Mouse (Mus musculus): Measurements from ENCODE around the gene Oat. TPM values are rescaled to one million over a fixed set of nuclear protein-coding genes. Genes with fewer than 3 reads are reported as not detected.
A peak's percentile ranks its signal among the peaks of the same experiment; 100 is the strongest.

The Oat gene
- polyA plus RNA-seq, 1 experiment: 94.1 TPM

DNA sequence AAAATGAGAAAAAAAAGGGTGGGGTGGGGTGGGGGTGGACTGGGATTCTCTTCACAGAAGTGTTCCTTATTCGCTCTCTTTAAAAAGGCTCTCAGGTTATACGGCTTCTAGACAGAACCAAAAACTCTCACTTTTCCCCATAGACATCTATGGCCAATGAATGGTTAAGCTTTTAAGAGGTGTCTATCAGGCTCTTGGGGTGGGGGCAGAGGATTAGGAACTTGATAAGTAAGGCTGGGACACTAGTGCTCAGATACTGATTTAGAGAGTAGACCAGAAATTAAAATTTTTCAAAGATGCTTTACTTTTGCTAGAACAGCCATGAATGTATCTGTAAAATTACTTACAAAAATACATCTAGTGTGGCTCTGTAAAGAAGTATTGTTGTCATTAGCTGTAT is 18.1 kb upstream of the Oat start:
- Histone ChIP-seq H3K27ac (ENCODE audit: insufficient read depth, low read length) (no peak overlapping the region), H3K4me1 (ENCODE audit: control insufficient read depth, insufficient read depth, low read length) (no peaks in the 10 kb centered on the region), H3K4me3 (ENCODE audit: insufficient read depth, low read length) (no peak overlapping the region)
- TF ChIP-seq CTCF (IDR thresholded peaks at IDR 0.05; ENCODE audit: extremely low read depth, insufficient read depth, low read length) (no peak), POLR2A (IDR thresholded peaks at IDR 0.05; ENCODE audit: extremely low read depth, insufficient read depth, low read length) (no peak)

GRCm38 (mm10) chr7:132593762-132594161 is 17.6 kb upstream of the Oat start:
- H3K4me1 ChIP-seq (ENCODE audit: control insufficient read depth, insufficient read depth, low read length): no peaks in the 10 kb centered on the region
- H3K4me3 ChIP-seq (ENCODE audit: insufficient read depth, low read length): no peak overlapping the region
- H3K27ac ChIP-seq (ENCODE audit: insufficient read depth, low read length): no peak overlapping the region
- TF ChIP-seq CTCF (IDR thresholded peaks at IDR 0.05; ENCODE audit: extremely low read depth, insufficient read depth, low read length): no peak
- no peak for TF ChIP-seq POLR2A (IDR thresholded peaks at IDR 0.05; ENCODE audit: extremely low read depth, insufficient read depth, low read length)

GRCm38 (mm10) chr7:132589610-132590009 is 13.4 kb upstream of the Oat start:
- no peak for TF ChIP-seq CTCF (IDR thresholded peaks at IDR 0.05; ENCODE audit: extremely low read depth, insufficient read depth, low read length)
- TF ChIP-seq POLR2A (IDR thresholded peaks at IDR 0.05; ENCODE audit: extremely low read depth, insufficient read depth, low read length): no peak
- no peak overlapping the region for H3K27ac ChIP-seq (ENCODE audit: insufficient read depth, low read length)
- no peak overlapping the region for H3K4me3 ChIP-seq (ENCODE audit: insufficient read depth, low read length)
- no peaks in the 10 kb centered on the region for H3K4me1 ChIP-seq (ENCODE audit: control insufficient read depth, insufficient read depth, low read length)

- Histone ChIP-seq H3K4me3 (ENCODE audit: insufficient read depth, low read length) (no peak overlapping the region), H3K4me1 (ENCODE audit: control insufficient read depth, insufficient read depth, low read length) (no peaks in the 10 kb centered on the region), H3K27ac (ENCODE audit: insufficient read depth, low read length) (no peak overlapping the region)
- TF ChIP-seq CTCF (IDR thresholded peaks at IDR 0.05; ENCODE audit: extremely low read depth, insufficient read depth, low read length) (no peak), POLR2A (IDR thresholded peaks at IDR 0.05; ENCODE audit: extremely low read depth, insufficient read depth, low read length) (no peak)
These were observed 11.0 kb upstream of the Oat start for GRCm38 (mm10) chr7:132587167-132587566.

- Histone ChIP-seq H3K4me3 (ENCODE audit: insufficient read depth, low read length) (no peak overlapping the region), H3K27ac (ENCODE audit: insufficient read depth, low read length) (no peak overlapping the region), H3K4me1 (ENCODE audit: control insufficient read depth, insufficient read depth, low read length) (no peaks in the 10 kb centered on the region)
- no peak for TF ChIP-seq POLR2A (IDR thresholded peaks at IDR 0.05; ENCODE audit: extremely low read depth, insufficient read depth, low read length)
- TF ChIP-seq CTCF (IDR thresholded peaks at IDR 0.05; ENCODE audit: extremely low read depth, insufficient read depth, low read length): no peak
These were observed 9.7 kb upstream of the Oat start for GRCm38 (mm10) chr7:132585695-132586491.

DNA sequence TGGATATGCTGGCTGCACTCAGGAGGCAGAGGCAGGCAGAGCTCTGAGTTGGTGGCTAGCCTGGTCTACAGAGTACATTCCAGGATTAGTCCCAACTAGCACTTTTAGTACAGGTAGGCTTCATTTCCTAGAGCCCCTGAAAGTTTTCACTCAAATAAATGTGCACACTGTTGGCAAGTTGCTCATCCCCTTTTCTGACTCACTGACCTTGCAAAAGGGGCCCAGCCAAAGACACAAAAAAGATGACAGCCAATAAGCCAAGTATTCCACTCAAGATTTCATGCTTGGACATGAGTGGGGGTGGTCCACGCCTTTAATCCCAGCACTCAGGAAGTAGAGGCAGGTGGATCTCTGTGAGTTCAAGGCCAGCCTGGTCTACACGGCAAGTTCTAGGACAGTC is 5.2 kb upstream of the Oat start:
- Histone ChIP-seq H3K4me1 (ENCODE audit: control insufficient read depth, insufficient read depth, low read length) (no peaks in the 10 kb centered on the region), H3K4me3 (ENCODE audit: insufficient read depth, low read length) (no peak overlapping the region), H3K27ac (ENCODE audit: insufficient read depth, low read length) (no peak overlapping the region)
- TF ChIP-seq POLR2A (IDR thresholded peaks at IDR 0.05; ENCODE audit: extremely low read depth, insufficient read depth, low read length) (no peak), CTCF (IDR thresholded peaks at IDR 0.05; ENCODE audit: extremely low read depth, insufficient read depth, low read length) (no peak)

DNA sequence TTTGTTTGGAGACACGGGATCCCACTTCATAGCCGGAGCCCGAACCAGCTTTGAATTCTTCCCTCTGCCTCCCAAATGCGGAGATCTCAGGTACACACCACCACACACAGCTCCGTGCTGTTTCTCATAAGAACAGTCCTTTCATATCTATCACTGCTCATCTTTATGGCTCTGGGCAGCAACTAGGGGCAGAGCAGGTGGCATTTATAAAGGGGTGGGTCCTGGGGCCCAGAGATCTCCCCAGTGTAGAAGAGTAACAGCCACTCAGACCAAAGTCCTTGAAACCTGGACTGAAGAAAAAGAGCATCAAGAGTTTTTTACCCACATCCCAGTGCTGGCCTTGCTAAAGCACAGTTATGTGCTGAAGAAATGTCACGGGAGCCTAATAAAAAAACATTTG is 4.3 kb upstream of the Oat start:
- Histone ChIP-seq H3K4me1 (ENCODE audit: control insufficient read depth, insufficient read depth, low read length) (no peaks in the 10 kb centered on the region), H3K27ac (ENCODE audit: insufficient read depth, low read length) (no peak overlapping the region), H3K4me3 (ENCODE audit: insufficient read depth, low read length) (no peak overlapping the region)
- no peak for TF ChIP-seq CTCF (IDR thresholded peaks at IDR 0.05; ENCODE audit: extremely low read depth, insufficient read depth, low read length)
- no peak for TF ChIP-seq POLR2A (IDR thresholded peaks at IDR 0.05; ENCODE audit: extremely low read depth, insufficient read depth, low read length)

GRCm38 (mm10) chr7:132576891-132577290 is 693 bp upstream of the Oat start:
- TF ChIP-seq POLR2A (IDR thresholded peaks at IDR 0.05; ENCODE audit: extremely low read depth, insufficient read depth, low read length) (no peak), CTCF (IDR thresholded peaks at IDR 0.05; ENCODE audit: extremely low read depth, insufficient read depth, low read length) (no peak)
- H3K27ac ChIP-seq (ENCODE audit: insufficient read depth, low read length): no peak overlapping the region
- no peaks in the 10 kb centered on the region; the same call in 1 of the 2 replicates for H3K4me1 ChIP-seq (ENCODE audit: control insufficient read depth, insufficient read depth, low read length)
- H3K4me3 ChIP-seq (ENCODE audit: insufficient read depth, low read length): no peak overlapping the region

- peak overlapping the region; percentile 52 for H3K4me3 ChIP-seq (ENCODE audit: insufficient read depth, low read length)
- no peaks in the 10 kb centered on the region; the same call in 1 of the 2 replicates for H3K4me1 ChIP-seq (ENCODE audit: control insufficient read depth, insufficient read depth, low read length)
- peak overlapping the region; percentile 4; the same call in 1 of the 2 replicates for H3K27ac ChIP-seq (ENCODE audit: insufficient read depth, low read length)
- TF ChIP-seq CTCF (IDR thresholded peaks at IDR 0.05; ENCODE audit: extremely low read depth, insufficient read depth, low read length): peak; percentile 41
- peak; percentile 74 for TF ChIP-seq POLR2A (IDR thresholded peaks at IDR 0.05; ENCODE audit: extremely low read depth, insufficient read depth, low read length)
These were observed 575 bp downstream of the Oat start for GRCm38 (mm10) chr7:132575623-132576022.

DNA sequence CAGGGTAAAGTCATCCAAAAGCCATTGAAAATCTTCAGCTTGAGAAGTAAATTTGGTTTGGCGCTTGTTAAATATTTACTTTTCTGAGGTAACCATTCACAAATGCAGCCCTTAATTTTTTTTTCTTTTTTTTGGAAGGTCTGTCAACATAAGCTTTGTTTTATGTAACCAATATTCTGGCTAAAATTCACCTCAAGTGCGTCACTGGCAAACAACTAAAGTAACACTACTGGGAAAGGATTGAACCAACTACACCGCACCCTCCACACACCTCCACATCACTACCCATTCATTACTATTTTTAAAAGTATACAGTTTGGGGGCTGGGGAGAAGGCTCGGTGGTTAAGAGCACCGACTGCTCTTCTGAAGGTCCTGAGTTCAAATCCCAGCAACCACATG is 1.6 kb downstream of the Oat start:
- H3K4me3 ChIP-seq (ENCODE audit: insufficient read depth, low read length): no peak overlapping the region
- H3K4me1 ChIP-seq (ENCODE audit: control insufficient read depth, insufficient read depth, low read length): peaks cover 2% of the 10 kb centered on the region; the same call in 1 of the 2 replicates
- no peak for TF ChIP-seq CTCF (IDR thresholded peaks at IDR 0.05; ENCODE audit: extremely low read depth, insufficient read depth, low read length)
- no peak for TF ChIP-seq POLR2A (IDR thresholded peaks at IDR 0.05; ENCODE audit: extremely low read depth, insufficient read depth, low read length)
- no peak overlapping the region for H3K27ac ChIP-seq (ENCODE audit: insufficient read depth, low read length)

All from cortical plate, adult 2 months (tissue).